Mouse (Mus musculus): Measurements from ENCODE around the gene Snx11.
"Not testable (repeated sequence)": the region's sequence is repeated elsewhere in the genome, so short reads cannot be mapped to it uniquely, and the experiment has no call there.

The Snx11 gene

DNA sequence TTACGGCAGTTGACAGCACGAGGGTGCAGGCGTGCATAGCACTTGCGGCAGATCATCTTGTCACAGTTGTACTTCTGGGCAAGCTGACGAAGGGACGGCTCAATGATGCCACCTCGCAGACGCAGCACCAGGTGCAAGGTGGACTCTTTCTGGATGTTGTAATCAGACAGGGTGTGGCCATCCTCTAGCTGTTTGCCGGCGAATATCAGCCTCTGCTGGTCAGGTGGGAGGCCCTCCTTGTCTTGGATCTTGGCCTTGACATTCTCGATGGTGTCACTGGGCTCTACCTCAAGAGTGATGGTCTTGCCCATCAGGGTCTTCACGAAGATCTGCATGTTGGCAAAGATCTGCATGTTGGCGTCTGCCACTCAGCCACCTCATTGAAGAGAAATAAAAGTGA, 18.1 kb upstream of the Snx11 start:
- no peak for DNase-seq (ENCODE audit: low read depth)

DNA sequence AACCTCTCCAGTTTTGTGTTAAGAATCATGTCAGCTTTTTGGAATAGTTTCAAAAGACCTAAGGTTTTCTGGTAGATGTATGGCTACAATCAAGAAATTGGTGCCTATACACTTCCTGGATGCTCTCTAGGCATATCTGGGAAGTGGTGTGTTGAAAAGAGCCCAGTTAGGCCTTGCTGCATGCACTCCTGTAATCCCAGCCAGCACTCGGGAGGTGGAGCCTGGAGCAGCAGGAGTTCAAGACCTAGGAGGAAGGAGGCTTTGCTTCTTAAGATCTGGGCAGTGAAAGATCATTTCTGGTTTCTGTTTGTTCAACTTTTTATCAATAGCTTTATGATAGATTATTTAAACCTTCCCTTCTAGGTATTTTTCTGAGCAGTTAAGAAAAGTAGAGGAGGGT, 13.3 kb upstream of the Snx11 start:
- no peak for DNase-seq (ENCODE audit: low read depth)

DNA sequence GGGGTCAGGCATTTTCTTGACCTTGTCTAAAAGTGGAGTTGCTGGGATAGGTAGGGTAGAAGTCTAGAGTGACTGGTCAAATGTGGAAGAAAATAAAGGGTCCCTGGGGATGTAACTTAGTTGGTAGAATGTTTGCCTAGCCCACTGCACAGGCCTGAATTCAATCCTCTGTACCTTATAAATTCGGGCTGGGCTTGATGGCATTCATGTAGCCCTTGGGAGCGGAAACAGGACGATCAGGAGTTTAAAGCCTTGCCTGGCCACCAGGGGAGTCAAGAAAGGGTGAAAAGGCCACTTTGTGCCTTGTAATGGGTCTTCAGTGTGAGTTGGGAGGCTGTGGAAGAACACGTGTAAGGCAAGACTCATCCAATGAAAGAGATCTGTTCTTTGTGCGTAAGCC, 12.6 kb upstream of the Snx11 start:
- peak; percentile 50 for DNase-seq (ENCODE audit: low read depth)

DNA sequence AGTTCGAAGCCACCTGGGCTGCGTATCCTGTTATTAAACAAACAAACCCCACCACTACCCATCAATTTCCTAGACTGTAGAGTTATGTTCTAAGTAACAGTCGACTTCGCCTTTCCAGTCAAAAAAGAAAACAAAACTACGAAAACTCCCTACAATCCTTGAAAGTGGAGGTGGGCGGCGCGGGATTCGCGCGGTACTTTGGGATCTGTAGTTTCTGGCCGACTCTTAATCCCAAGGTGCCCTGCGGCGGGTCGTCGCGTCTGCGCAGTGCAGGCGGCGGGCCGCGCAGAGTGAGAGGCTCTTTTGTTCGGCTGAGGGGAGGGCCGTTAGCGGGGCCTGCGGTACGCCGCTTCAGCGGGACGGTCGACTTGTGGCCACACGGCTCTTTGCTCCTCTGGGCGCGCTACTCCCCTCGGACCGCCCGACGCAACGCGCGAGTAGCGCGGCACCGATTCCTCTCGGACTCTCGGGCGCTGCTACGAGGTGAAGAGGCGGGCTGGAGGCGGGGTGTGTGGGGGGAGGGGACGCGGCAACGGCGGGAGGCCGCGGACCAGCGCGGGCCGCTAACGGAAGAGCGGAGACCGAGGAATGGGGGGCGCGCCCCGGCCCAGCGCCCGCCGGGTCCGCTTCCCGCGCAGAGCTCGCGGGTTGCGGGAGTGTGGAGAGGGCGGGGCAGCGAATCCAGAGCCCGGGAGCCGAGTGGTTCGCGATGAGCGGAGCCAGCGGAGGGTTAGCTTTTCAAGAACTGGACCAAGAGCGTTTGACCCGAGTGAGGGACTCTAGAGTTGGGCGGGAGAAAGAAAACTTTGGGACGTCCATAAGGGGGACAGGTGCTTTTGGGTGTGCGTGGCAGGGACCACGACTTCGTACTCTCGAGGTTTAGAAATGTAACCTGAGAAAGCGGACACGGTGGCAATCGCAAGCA, 11.8 kb upstream of the Snx11 start, which contains the start of gene Cbx1:
Cbx1 (plus strand) TSS at position 257 of the 925 bp plus-strand sequence.
- peak; percentile 94 for DNase-seq (ENCODE audit: low read depth)

DNA sequence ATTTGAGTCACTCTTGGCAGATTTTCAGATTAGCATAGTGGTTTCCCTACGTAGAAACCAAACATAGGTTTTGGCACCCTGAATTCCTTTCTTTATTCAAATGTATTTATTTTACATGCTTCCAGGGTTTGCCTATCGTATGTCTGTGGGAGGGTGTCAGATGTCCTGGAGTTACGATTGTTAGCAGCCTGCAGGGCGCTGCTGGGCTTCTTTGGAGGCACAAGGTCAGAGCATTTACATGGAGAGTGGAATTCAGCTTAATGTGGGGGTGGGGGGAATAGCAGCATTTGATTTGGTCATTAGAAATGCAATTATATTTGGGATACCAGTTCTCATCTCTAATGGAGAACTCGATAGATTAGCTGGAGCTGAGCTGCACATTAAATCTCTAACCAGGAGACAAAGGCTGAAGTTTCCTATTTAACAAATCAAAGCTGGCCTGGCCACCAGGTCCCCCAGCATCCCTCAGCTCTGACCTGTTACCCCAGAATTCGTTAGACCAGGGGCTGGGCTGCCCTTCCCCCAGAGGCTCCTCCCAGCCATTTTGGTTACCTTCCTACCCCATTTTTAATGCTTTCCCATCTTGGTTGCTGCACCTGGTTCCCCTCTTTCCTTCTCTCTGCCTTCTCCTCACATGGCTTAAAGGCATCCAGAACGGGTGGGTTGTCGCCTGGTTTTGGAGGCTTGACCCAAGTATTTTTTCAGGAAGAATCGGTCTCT, 9.5 kb upstream of the Snx11 start:
- DNase-seq (ENCODE audit: low read depth) = no peak

DNA sequence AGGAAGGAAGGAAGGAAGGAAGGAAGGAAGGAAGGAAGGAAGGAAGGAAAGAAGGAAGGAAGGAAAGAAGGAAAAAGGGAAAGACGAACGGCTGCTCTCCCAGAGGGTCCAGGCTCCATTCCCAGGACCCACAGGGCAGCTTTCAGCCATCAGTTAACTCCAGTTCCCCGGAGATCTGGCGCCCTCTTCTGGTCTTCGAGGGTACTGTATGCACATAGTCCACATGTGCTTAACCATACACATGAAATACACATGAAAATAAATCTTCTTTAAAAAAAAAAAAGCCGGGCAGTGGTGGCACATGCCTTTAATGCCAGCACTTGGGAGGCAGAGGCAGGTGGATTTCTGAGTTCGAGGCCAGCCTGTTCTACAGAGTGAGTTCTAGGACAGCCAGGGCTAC, 7.5 kb upstream of the Snx11 start:
- DNase-seq (ENCODE audit: low read depth) = peak; percentile 81

DNA sequence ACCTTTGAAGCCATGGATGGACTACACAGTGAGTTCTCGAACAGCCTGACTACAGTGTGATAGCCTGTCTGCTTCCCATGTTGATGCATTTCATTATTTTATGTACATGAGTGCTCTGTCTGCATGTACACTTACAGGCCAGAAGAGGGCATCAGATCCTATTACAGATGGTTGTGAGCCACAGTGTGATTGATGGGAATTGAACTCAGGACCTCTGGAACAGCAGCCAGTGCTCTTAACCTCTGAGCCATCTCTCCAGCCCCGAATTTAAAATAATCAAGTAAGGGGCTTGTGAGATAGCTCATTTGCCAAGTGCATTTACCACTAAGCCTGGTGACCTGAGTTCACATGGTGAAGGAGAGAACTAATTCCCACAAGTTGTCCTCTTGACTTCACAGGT, 4.1 kb upstream of the Snx11 start:
- DNase-seq (ENCODE audit: low read depth) = peak; percentile 55

DNA sequence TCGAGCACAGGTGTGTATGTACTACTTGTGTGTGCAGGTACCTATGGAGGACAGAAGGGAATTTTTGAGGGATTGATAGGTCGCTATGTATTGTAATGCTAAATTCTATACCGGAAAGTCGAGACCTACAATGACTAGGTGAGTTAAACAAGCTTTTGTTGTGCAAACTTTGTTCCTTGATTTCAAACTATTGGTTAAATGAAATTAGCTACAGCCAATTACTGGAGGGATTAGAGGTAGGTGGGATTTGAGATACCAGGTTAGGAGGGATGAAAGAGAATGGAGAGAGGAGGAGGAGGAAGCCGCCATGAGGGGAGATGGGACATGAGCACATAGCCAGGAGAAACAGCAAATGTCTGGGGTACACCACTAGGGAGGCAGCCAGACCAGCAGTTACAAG, 2.9 kb upstream of the Snx11 start:
- no peak for DNase-seq (ENCODE audit: low read depth)

DNA sequence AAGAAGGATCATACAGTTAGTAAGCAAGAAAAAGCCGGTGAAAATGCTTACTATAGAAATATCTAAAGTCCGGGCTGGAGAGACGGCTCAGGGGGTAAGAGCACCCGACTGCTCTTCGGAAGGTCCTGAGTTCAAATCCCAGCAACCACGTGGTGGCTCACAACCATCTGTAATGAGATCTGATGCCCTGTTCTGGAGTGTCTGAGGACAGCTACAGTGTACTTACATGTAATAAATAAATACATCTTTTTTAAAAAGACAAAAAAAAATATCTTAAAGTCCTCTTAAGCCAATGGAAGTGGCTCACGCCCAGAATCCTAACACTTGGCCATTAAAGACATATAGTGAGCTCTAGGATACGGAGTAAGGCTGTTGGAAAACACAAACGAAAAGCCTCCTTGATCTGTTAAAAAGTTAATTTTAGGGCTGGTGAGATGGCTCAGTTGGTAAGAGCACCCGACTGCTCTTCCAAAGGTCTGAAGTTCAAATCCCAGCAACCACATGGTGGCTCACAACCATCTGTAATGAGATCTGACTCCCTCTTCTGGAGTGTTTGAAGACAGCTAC, 785 bp upstream of the Snx11 start:
- DNase-seq (ENCODE audit: low read depth) = not testable (repeated sequence)

DNA sequence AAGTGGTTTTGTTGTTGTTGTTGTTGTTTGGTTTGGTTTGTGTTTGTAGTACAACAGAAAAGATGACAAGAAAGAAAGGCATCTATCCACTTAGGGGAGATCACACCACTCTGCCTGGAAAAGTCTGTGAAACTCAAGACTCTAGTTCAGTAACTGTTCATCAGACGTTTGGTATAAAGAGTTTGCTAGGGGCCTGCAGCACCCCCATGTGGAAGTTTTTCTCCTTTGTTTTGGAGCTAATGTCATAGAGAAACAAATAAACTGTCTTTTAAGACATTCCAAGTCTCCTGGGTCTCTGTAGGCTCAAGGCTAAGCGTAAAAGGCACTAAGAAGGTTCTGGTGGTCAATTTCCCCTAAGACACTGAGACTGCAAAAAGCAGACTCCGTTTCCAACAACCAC, 1.3 kb downstream of the Snx11 start:
- peak; percentile 60 for DNase-seq (ENCODE audit: low read depth)

DNA sequence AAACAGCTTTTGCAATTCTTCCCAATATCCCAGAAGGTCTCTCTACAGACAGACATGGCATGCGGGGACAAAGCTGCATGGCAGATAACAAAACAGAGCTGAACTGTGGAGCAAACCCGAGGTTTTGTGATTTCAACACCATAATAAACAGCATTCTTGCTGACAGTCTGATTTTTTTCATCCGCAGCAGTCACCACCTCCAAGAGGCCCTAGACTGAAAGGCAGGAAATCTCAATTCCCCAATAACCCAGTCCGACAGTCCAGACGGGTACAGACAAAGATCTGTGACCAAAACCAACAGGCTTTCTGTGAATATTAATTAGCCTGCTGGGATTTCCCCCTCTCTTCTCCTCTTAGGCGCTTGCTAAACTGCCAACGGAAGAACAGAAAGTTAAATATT, 1.7 kb downstream of the Snx11 start:
- no peak for DNase-seq (ENCODE audit: low read depth)

DNA sequence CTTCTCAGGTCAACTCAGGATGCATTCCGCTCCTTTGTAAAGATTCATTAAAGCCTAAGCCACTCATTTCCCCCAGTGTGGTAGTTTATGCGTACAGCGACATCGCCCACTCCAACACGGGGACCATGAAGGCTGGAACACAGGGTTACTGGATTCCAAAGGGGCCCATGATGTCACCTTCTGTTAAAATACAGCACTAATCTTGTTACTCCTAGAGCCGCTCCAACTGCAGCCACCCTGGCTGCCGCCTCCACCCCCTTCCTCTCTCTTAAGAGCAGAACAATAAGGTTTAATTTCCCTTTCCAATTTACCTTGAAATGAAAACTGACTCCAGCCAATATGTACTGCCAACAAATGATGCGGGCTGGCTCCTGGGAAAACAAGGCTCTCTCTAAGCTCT, 2.3 kb downstream of the Snx11 start:
- no peak for DNase-seq (ENCODE audit: low read depth)

DNA sequence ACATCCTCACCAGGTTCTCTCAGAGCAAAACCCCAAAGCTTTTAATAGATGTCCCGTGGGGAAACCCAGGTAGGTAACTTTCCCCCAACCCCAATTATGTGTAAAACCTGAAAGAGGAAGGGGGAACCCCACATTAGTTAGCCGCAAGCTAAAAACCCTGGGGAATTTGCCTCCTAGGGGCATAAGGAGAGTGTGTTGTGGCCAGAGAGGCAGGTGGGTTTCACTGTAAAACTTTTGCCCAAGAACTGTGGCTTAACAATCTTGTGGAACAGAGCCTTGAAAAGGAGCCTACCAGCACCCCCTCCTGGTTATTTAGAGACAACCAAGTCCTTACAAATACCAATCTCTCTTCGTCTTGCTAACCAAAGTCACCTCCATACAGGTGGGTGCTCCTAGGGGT, 2.8 kb downstream of the Snx11 start:
- peak; percentile 62 for DNase-seq (ENCODE audit: low read depth)

DNA sequence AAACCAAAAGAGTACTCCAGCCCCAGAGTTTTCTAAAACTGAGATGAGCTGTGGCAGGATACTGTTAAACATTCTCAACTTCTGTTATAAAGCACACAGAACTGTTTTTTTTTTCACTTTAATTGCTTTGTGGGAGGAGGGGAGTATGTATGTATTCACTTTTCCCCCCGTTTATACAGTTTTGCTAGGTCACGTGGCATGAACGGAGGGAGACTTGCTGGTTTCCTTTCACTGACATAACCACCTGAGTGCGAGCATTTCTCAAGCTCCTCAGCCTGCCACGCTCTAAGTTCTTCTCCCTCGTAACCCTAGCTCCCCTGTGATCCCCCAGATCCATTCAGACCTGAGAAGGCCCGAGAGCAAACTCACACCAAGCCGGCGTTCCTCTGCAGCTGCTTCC, 4.9 kb downstream of the Snx11 start:
- no peak for DNase-seq (ENCODE audit: low read depth)

DNA sequence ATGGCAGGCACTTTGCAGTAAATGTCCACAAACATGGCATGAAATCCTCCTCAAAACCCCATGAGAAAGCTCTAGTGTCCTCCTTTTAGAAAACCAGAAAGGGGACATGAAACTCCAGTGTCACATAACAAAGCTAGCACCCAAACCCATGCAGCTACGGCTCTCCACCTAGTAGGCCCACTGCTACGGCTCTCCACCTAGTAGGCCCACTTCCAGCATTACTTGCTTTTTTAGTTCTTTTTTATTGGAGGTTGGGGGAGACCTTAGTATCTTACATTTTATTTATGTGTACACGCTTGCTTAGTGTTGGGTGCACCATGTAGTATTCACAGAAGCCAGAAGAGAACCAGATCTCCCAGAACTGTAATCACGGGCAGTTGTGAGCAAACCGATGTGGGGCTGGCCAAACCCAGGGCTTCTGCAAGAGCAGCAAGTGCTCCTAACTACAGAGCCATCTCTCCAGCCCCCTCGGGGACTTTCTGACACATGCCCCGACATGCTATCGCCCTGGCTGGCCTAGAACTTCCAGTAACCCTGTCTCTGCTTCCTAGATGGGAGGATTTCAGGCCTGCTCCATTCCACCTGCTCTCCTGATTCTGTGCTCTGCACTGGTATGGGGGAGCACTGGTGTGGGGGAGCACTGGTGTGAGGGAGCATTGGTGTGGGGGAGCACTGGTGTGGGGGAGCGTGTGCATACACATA, 5.9 kb downstream of the Snx11 start:
- no peak for DNase-seq (ENCODE audit: low read depth)

DNA sequence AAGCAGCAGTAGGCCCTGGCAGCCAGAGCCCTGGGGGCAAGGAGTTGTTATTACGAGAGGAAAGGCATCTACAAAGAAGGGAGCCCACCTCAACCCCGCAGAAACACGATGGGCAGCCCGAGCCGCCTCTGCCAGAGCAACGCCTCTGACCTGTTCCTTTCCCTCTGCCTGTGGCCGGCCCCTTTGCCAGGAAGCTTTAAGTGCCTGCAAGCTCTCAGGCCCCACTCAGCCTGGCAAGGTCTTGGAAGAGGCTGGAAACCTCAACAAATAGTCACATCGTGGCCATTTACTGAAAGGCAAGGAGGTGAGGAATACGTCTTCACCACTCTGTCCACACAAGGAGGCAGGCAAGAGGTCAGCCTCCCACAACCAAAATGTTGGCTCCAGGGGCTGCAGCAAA, 9.1 kb downstream of the Snx11 start:
- DNase-seq (ENCODE audit: low read depth) = no peak

DNA sequence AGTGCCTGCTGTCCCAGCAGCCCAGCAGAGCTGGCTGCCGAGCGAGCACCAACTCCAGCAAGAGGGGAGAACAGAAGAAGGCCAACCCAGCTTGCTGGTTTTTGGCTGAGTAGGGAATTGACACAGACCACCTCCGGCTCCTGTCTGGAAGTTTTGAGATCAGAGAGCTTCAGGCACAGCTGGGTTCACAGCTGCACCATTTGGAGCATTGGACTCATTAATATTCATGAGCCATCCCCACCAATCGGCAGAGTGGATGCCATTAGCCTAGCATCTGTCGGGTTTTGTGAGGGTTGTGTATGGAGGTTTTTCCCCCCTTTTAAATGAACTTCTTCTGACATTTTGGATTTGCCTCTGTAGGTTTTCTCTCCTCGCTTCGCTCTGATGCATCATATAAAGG, 10.3 kb downstream of the Snx11 start:
- no peak for DNase-seq (ENCODE audit: low read depth)

DNA sequence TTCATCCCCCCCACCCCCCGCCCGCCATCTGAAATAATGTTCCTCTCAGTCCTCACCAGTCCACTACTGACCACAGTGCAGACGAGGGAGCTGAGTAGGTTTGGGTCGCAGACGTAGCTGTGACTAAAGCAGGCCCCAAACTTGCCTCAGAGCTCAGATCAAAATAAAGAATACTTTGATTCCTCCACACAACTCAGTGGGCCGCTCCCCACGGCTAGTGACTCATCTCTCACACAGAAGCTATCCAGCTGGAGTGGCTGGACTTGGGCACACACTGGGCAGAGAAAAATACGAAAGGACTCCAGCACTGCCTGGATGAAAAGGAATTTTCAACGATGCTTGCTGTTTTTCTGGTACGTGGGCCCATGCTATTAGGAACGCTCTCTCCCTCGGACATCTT, 10.8 kb downstream of the Snx11 start:
- DNase-seq (ENCODE audit: low read depth) = no peak

DNA sequence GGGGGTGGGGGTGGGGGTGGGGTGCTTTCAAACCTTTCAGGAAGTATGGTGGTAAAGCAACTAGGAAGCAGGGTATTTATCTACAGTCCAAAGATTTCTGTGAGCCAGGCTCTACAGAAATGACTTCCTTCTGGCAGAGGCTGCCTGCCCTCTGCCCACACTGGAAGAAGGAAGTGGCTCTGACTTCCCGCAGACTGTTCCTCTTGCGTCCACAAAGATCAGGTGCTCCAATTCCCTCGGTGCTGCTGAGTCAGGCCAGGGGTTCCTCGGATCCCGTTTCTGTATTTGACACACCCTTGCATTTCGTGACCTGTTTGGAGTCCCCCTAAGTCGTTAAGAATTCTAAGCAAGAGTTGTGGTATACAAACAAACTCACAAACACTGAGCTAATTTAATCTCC, 11.7 kb downstream of the Snx11 start:
- no peak for DNase-seq (ENCODE audit: low read depth)

DNA sequence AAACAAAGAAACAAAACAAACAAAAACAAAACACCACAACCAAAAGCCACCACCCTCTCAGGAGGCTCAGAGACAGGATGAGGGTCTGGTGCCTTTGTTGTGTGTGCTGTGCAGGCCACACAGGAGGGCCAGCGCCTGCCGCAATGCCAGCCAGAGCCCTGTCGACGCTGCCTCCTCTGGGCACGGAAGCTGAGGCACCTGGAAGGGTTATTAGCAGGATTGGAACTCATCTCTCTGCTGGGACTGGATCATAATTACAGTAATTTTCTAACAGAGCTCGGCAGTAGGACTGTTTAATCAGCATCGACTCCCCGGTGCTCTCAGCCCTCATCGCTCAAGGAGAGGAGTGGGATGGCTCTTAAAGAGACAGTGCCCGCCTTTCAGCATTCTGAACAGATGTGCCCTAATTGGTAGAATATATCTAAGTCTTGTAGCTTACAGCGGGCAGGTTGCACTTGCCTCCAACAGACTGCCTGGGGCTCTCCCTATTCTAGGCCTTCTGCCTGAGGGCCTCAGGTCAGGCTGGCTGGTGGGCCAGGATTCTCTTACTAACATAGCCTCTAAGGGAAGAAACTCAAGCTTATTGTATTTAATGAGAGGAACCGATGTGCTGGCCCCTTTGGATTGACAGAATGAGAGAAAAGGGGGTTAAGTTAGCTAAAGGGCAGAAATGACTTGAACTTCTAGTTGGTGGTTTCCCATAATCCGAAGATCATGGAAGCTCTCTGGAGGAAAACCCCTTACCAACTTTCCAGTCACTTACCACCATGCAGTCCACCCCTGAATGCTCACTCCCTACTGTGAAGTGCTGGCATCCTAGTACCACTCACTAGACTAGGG, 12.6 kb downstream of the Snx11 start:
- no peak for DNase-seq (ENCODE audit: low read depth)

DNA sequence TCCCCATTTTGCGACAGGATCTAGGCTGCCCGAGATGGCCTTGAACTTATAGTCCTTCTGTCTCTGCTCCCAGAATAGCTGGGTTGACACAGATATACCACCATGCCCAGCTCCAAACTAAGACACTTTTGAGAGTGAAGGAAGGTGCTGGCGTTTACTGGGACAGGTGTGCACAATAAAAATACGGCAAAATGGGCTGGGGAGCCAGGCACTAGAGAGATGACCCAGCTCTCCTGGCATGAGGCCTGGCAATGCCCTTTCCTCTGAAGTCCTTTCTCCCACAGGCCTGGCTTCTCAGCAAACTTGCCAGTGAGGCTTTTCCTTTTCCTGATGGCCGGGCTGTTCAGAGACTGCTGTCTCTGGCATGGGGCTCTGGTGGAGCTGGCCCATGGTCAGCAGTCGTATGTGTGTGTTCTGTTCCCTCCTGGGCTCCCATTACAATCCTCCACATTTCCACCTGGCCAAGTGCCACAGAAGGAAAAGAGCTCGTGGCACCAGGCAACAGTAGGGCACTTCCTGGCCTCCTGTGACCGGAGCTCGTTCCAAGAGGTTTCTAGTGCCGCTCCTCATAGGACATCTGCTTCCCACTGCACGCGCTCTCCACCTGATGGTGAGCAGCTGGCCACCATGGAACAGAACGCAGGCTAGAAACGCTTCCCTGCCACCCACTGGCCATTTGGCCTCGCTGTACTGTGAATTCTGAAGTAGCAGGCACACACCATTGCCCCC, 14.5 kb downstream of the Snx11 start:
- DNase-seq (ENCODE audit: low read depth) = no peak
